In the genomic region with DNA sequence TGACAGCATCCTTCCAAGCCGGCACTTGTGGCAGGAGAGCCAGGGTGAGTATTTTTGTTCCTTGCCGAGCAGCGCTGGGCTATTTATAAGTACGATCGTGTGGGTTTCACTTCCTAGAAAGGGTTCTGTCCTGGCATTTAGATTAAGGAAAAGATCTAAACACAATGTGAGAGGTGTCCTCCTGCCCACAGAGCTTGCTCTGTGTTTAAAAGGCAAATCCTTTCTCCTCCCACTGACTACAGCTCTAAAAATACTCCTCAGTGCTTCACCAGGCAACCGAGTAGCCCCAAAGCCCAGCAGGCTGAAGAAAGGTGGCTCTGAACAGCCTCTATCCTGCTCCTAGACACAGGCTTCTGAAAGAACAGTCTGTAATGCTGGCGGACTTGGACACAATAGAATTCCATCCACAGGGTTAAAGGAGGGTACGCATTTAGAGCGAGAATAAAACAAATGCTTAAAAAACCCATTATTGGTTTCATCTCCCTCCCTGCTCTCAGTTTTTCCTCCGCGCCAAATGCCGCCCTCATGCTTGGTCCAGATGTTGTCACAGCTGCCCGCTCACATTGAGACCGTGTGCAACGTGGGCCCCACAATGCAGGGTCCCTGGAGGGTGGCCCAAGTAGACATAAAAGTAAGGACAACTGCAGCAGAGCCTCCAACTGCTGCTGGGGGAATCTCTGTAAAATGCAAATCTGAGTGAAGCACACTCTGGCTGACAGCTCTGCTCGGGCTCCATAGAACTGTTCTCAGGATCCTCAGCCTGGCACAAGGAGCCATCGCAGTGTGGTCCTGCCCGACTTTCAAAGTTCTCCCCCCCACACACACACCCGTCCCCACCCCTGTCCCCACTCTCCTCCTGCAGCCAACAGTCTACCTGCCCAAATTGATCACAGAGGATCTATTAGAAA, we compare ENCODE assay signal across 8 mouse cellular contexts.
DNase-seq lines count a peak whose midpoint lies in the region; ATAC-seq and TF ChIP-seq lines count a peak whose summit lies in the region.

No protein-coding gene starts in this region.

- TF ChIP-seq CTCF in lung, postnatal 0 days (IDR thresholded peaks at IDR 0.05) = no peak
- TF ChIP-seq CTCF in lung, adult 2 months (IDR thresholded peaks at IDR 0.05; ENCODE audit: insufficient read depth, low read length) = no peak

- peak; percentile 21 for ATAC-seq in lung, postnatal 0 days
- no peak for ATAC-seq in stomach, embryonic 15.5 days (ENCODE audit: insufficient read depth, low FRiP score, low read depth)

- TF ChIP-seq POLR2A in lung, adult 2 months (IDR thresholded peaks at IDR 0.05; ENCODE audit: borderline replicate concordance, extremely low read depth, low read depth, low read length) = no peak

- H3K9ac ChIP-seq in lung, postnatal 0 days (replicated peaks; ENCODE audit: low read depth) = no peak overlapping the region
- H3K9ac ChIP-seq in stomach, embryonic 15.5 days = no peak overlapping the region

- WGBS in lung, postnatal 0 days = 52% methylated on average over 19 of the region's 19 CpGs
- 54% methylated on average over 19 of the region's 19 CpGs for WGBS in stomach, embryonic 15.5 days
- 44% methylated on average over 19 of the region's 19 CpGs for WGBS in lung, adult 2 months

- intact Hi-C loops in left cerebral cortex, postnatal 25 days (cut with DNase I) = loop anchor here (10.0 kb wide), 1 partner anchor 328 kb away; no protein-coding TSS in a partner anchor

- no peaks in the 10 kb centered on the region for H3K36me3 ChIP-seq in lung, postnatal 0 days (ENCODE audit: insufficient read depth, low read length)
- H3K36me3 ChIP-seq in stomach, embryonic 15.5 days = no peaks in the 10 kb centered on the region

- H3K27ac ChIP-seq in lung, postnatal 0 days (ENCODE audit: low read length) = no peak overlapping the region
- H3K27ac ChIP-seq in stomach, embryonic 15.5 days = peak overlapping the region; percentile 0; the same call in 1 of the 2 replicates

- no peak for TF ChIP-seq EP300 in lung, postnatal 0 days (IDR thresholded peaks at IDR 0.05)

- no peaks in the 10 kb centered on the region for H3K4me1 ChIP-seq in lung, postnatal 0 days (ENCODE audit: insufficient read depth, low read depth, low read length)
- H3K4me1 ChIP-seq in stomach, embryonic 15.5 days = peaks cover 5% of the 10 kb centered on the region
- H3K4me1 ChIP-seq in lung, adult 2 months (ENCODE audit: control insufficient read depth, insufficient read depth, low read length) = no peaks in the 10 kb centered on the region

- peak; percentile 8 for DNase-seq in lung, postnatal 0 days (ENCODE audit: low spot score)
- DNase-seq in lung, postnatal 10 days = no peak
- DNase-seq in frontal cortex, postnatal 36 days (ENCODE audit: low spot score in 2 of 2) = peak; percentile 37 to 53
- peak; percentile 24 to 78 for DNase-seq in left cerebral cortex, postnatal 25 days (ENCODE audit: low spot score in 2 of 2)
- DNase-seq in spleen, postnatal 10 days (ENCODE audit: low spot score in 2 of 2) = no peak
- no peak for DNase-seq in adrenal gland, postnatal 10 days
- no peak for DNase-seq in lung, adult 2 months

- H3K9me3 ChIP-seq in lung, postnatal 0 days (ENCODE audit: low read length) = no peaks in the 10 kb centered on the region
- H3K9me3 ChIP-seq in stomach, embryonic 15.5 days = no peaks in the 10 kb centered on the region

- no peak overlapping the region for H3K4me3 ChIP-seq in lung, postnatal 0 days (ENCODE audit: low read depth, low read length)
- H3K4me3 ChIP-seq in stomach, embryonic 15.5 days (replicated peaks) = no peak overlapping the region
- no peak overlapping the region for H3K4me3 ChIP-seq in lung, adult 2 months (replicated peaks; ENCODE audit: extremely low read depth, low read depth, low read length)

- peak overlapping the region; percentile 2; the same call in 1 of the 2 replicates for H3K4me2 ChIP-seq in lung, postnatal 0 days (replicated peaks; ENCODE audit: low read depth, low read length)
- no peak overlapping the region for H3K4me2 ChIP-seq in stomach, embryonic 15.5 days

- 0 out of 2 replicates have a peak, but pooled peaks cover 5% of the 10 kb centered on the region for H3K27me3 ChIP-seq in lung, postnatal 0 days (replicated peaks; ENCODE audit: insufficient read depth, low read length)
- H3K27me3 ChIP-seq in stomach, embryonic 15.5 days (replicated peaks) = 0 out of 2 replicates have a peak, but pooled peaks cover 7% of the 10 kb centered on the region

Comparison
In these comparisons a context has a peak if more than half of its experiments do, and no peak if none do; other contexts are left out.
1. DNase-seq: peak in lung, postnatal 0 days (single experiment), frontal cortex, postnatal 36 days (2 of 2) and left cerebral cortex, postnatal 25 days (2 of 2); none in lung, postnatal 10 days (single experiment), spleen, postnatal 10 days (0 of 2), adrenal gland, postnatal 10 days (single experiment) and lung, adult 2 months (single experiment).